Mouse (Mus musculus) ES-Bruce4 (cell line): ENCODE results near the gene Zmynd10.

Experiments
- EP300 ChIP-seq: IDR thresholded peaks from 2 replicates; pipeline ENCODE4 v1.6.1; 2011; ENCODE audit warnings: low read depth, low read length; ENCODE audit not compliant: insufficient read depth
- POLR2A ChIP-seq: IDR thresholded peaks from one replicate; pipeline ENCODE4 v1.8.1; 2011; ENCODE audit warnings: low read length; ENCODE audit not compliant: insufficient read depth

- no peak for TF ChIP-seq POLR2A
- no peak for TF ChIP-seq EP300
Measured at GRCm38 (mm10) chr9:107566855-107567254, 19.8 kb downstream of the Zmynd10 start.
